Mouse (Mus musculus) neural tube, embryonic 13.5 days (tissue): ENCODE results near the gene Arntl. TPM values are rescaled to one million over a fixed set of nuclear protein-coding genes. Genes with fewer than 3 reads are reported as not detected.

ENCODE experiments used
- ATAC-seq: fragments of 200-750 bp; cut with Nextera tagmentation; 2 replicates; pipeline ENCODE4 v1.8.0; 2017; ENCODE audit warnings: low read depth, mild to moderate bottlenecking, moderate TSS enrichment, moderate library complexity
- H3K27ac ChIP-seq: fragments of 300-500 bp; sonication (generic); replicated peaks from 2 replicates; pipeline ENCODE4 v1.5.1; 2015; ENCODE audit warnings: moderate library complexity, mild to moderate bottlenecking, inconsistent platforms
- H3K27me3 ChIP-seq: fragments of 300-500 bp; sonication (generic); 2 replicates; pipeline ENCODE4 v1.6.1; 2015; ENCODE audit warnings: mild to moderate bottlenecking, inconsistent platforms
- H3K36me3 ChIP-seq: fragments of 300-500 bp; sonication (generic); 2 replicates; pipeline ENCODE4 v1.6.1; 2015; ENCODE audit warnings: mild to moderate bottlenecking, inconsistent platforms
- H3K4me1 ChIP-seq: fragments of 300-500 bp; sonication (generic); replicated peaks from 2 replicates; pipeline ENCODE4 v1.6.1; 2015; ENCODE audit warnings: inconsistent platforms
- H3K4me2 ChIP-seq: fragments of 300-500 bp; sonication (generic); 2 replicates; pipeline ENCODE4 v1.6.1; 2015; ENCODE audit warnings: inconsistent platforms, mild to moderate bottlenecking, moderate library complexity
- H3K4me3 ChIP-seq: fragments of 300-500 bp; sonication (generic); 2 replicates; pipeline ENCODE4 v1.5.1; 2015; ENCODE audit warnings: mild to moderate bottlenecking, inconsistent platforms
- H3K9ac ChIP-seq: fragments of 300-500 bp; sonication (generic); 2 replicates; pipeline ENCODE4 v1.6.1; 2015; ENCODE audit warnings: moderate library complexity, mild to moderate bottlenecking, inconsistent platforms
- H3K9me3 ChIP-seq: fragments of 300-500 bp; sonication (generic); 2 replicates; pipeline ENCODE4 v1.6.1; 2016; ENCODE audit warnings: inconsistent platforms
- WGBS: fragments of 180-500 bp; shearing (Covaris S2); methylation state at CpG from one replicate; pipeline ENCODE4 v1.1.7; 2015; 5-methylcytosine and 5-hydroxymethylcytosine counted together
- polyA plus RNA-seq: library from polyadenylated mRNA; unstranded; fragments of >200 nt; fragmentation: Nextera tagmentation; extraction: Ambion mirVana; gene quantifications from 2 replicates; pipeline ENCODE4 v1.2.1, GENCODE M21; 2015

The Arntl gene
- polyA plus RNA-seq = 9.8 and 10.1 TPM in 2 replicates

- Histone ChIP-seq H3K27me3 (peaks cover 80% of the 10 kb centered on the region), H3K4me2 (peak within 1 kb of the TSS; percentile 80), H3K9me3 (no peaks in the 10 kb centered on the region), H3K4me1 (peaks cover 27% of the 10 kb centered on the region), H3K9ac (peak within 1 kb of the TSS; percentile 84), H3K27ac (peak within 1 kb of the TSS; percentile 86), H3K36me3 (no peaks in the 10 kb centered on the region), H3K4me3 (peak within 1 kb of the TSS; percentile 78)
- peak; percentile 99 for ATAC-seq
- 1% methylated on average over 52 of the region's 52 CpGs for WGBS
These were observed at the start of gene Arntl for GRCm38 (mm10) chr7:113206644-113207470. Arntl (plus strand) TSS chr7:113207465.

GRCm38 (mm10) chr7:113161077-113161698 lies 46.1 kb upstream of the Arntl start:
- 86% methylated on average over 8 of the region's 8 CpGs for WGBS
- Histone ChIP-seq H3K9ac (no peak overlapping the region), H3K36me3 (no peaks in the 10 kb centered on the region), H3K4me3 (no peak overlapping the region), H3K4me2 (no peak overlapping the region), H3K9me3 (no peaks in the 10 kb centered on the region), H3K27ac (no peak overlapping the region), H3K27me3 (no peaks in the 10 kb centered on the region), H3K4me1 (peaks cover 16% of the 10 kb centered on the region)
- ATAC-seq = no peak

- no peak overlapping the region for H3K4me2 ChIP-seq
- no peaks in the 10 kb centered on the region for H3K36me3 ChIP-seq
- no peaks in the 10 kb centered on the region for H3K9me3 ChIP-seq
- H3K27ac ChIP-seq = no peak overlapping the region
- H3K4me3 ChIP-seq = no peak overlapping the region
- no peak for ATAC-seq
- 69% methylated on average over 4 of the region's 4 CpGs for WGBS
- H3K9ac ChIP-seq = no peak overlapping the region
- no peaks in the 10 kb centered on the region for H3K27me3 ChIP-seq
- H3K4me1 ChIP-seq = no peaks in the 10 kb centered on the region; the same call in 1 of the 2 replicates
These were observed 42.5 kb upstream of the Arntl start for GRCm38 (mm10) chr7:113164719-113165118.

GRCm38 (mm10) chr7:113167092-113167491 lies 40.2 kb upstream of the Arntl start:
- ATAC-seq = 0 out of 2 replicates have a peak, but pooled peaks have one; percentile 65
- H3K9me3 ChIP-seq = no peaks in the 10 kb centered on the region
- 47% methylated on average over 8 of the region's 8 CpGs for WGBS

GRCm38 (mm10) chr7:113168609-113169008 lies 38.7 kb upstream of the Arntl start:
- Histone ChIP-seq H3K9me3 (no peaks in the 10 kb centered on the region), H3K4me1 (no peaks in the 10 kb centered on the region; the same call in 1 of the 2 replicates), H3K36me3 (no peaks in the 10 kb centered on the region), H3K4me2 (no peak overlapping the region), H3K4me3 (no peak overlapping the region), H3K27me3 (no peaks in the 10 kb centered on the region), H3K9ac (no peak overlapping the region), H3K27ac (no peak overlapping the region)
- ATAC-seq = no peak
- WGBS = 85% methylated on average over 8 of the region's 8 CpGs

More at GRCm38 (mm10) chr7:113167092-113167491, 40.2 kb upstream of the Arntl start:
- H3K36me3 ChIP-seq = no peaks in the 10 kb centered on the region
- H3K9ac ChIP-seq = no peak overlapping the region
- H3K4me1 ChIP-seq = no peaks in the 10 kb centered on the region; the same call in 1 of the 2 replicates
- no peak overlapping the region for H3K27ac ChIP-seq
- no peaks in the 10 kb centered on the region for H3K27me3 ChIP-seq
- H3K4me3 ChIP-seq = no peak overlapping the region
- no peak overlapping the region for H3K4me2 ChIP-seq

GRCm38 (mm10) chr7:113172425-113172824 lies 34.8 kb upstream of the Arntl start:
- no peak overlapping the region for H3K4me2 ChIP-seq
- H3K36me3 ChIP-seq = no peaks in the 10 kb centered on the region
- no peak overlapping the region for H3K27ac ChIP-seq
- no peak overlapping the region for H3K4me3 ChIP-seq
- no peaks in the 10 kb centered on the region for H3K9me3 ChIP-seq
- no peaks in the 10 kb centered on the region for H3K4me1 ChIP-seq
- no peaks in the 10 kb centered on the region for H3K27me3 ChIP-seq
- H3K9ac ChIP-seq = no peak overlapping the region; the same call in 1 of the 2 replicates
- no peak for ATAC-seq
- WGBS = 63% methylated on average over 2 of the region's 2 CpGs

GRCm38 (mm10) chr7:113175481-113175880 lies 31.8 kb upstream of the Arntl start:
- H3K9me3 ChIP-seq = no peaks in the 10 kb centered on the region
- H3K27ac ChIP-seq = no peak overlapping the region
- WGBS = 86% methylated on average over 4 of the region's 4 CpGs
- ATAC-seq = no peak
- no peaks in the 10 kb centered on the region for H3K4me1 ChIP-seq
- no peaks in the 10 kb centered on the region for H3K27me3 ChIP-seq
- no peak overlapping the region for H3K4me2 ChIP-seq
- H3K36me3 ChIP-seq = no peaks in the 10 kb centered on the region
- no peak overlapping the region for H3K4me3 ChIP-seq
- H3K9ac ChIP-seq = no peak overlapping the region

- Histone ChIP-seq H3K27ac (no peak overlapping the region), H3K27me3 (no peaks in the 10 kb centered on the region), H3K36me3 (no peaks in the 10 kb centered on the region), H3K4me1 (no peaks in the 10 kb centered on the region), H3K4me3 (no peak overlapping the region), H3K9ac (no peak overlapping the region), H3K9me3 (no peaks in the 10 kb centered on the region), H3K4me2 (no peak overlapping the region)
- ATAC-seq = no peak
- WGBS = 90% methylated on average over 6 of the region's 6 CpGs
These were observed 29.2 kb upstream of the Arntl start for GRCm38 (mm10) chr7:113178073-113178472.

GRCm38 (mm10) chr7:113183787-113184186 lies 23.5 kb upstream of the Arntl start:
- no peak overlapping the region for H3K4me2 ChIP-seq
- no peaks in the 10 kb centered on the region for H3K4me1 ChIP-seq
- H3K4me3 ChIP-seq = no peak overlapping the region
- WGBS = 86% methylated on average over 8 of the region's 8 CpGs
- no peak overlapping the region for H3K9ac ChIP-seq
- no peaks in the 10 kb centered on the region for H3K36me3 ChIP-seq
- no peaks in the 10 kb centered on the region for H3K27me3 ChIP-seq
- ATAC-seq = no peak
- no peaks in the 10 kb centered on the region for H3K9me3 ChIP-seq
- no peak overlapping the region for H3K27ac ChIP-seq

- H3K4me1 ChIP-seq = no peaks in the 10 kb centered on the region
- no peak overlapping the region for H3K4me3 ChIP-seq
- H3K9me3 ChIP-seq = no peaks in the 10 kb centered on the region
- ATAC-seq = no peak
- no peak overlapping the region for H3K4me2 ChIP-seq
- no peak overlapping the region for H3K9ac ChIP-seq
- H3K27me3 ChIP-seq = no peaks in the 10 kb centered on the region
- no peaks in the 10 kb centered on the region for H3K36me3 ChIP-seq
- no peak overlapping the region for H3K27ac ChIP-seq
These were observed 22.2 kb upstream of the Arntl start for GRCm38 (mm10) chr7:113185056-113185455.

- H3K4me1 ChIP-seq = no peaks in the 10 kb centered on the region
- no peak overlapping the region for H3K4me2 ChIP-seq
- no peak overlapping the region for H3K27ac ChIP-seq
- no peak overlapping the region for H3K4me3 ChIP-seq
- no peak for ATAC-seq
- no peak overlapping the region for H3K9ac ChIP-seq
- H3K36me3 ChIP-seq = no peaks in the 10 kb centered on the region
- 58% methylated on average over 10 of the region's 10 CpGs for WGBS
- no peaks in the 10 kb centered on the region for H3K27me3 ChIP-seq
- H3K9me3 ChIP-seq = no peaks in the 10 kb centered on the region; the same call in 1 of the 2 replicates
These were observed 21.0 kb upstream of the Arntl start for GRCm38 (mm10) chr7:113186041-113186800.

- Histone ChIP-seq H3K27ac (no peak overlapping the region), H3K36me3 (no peaks in the 10 kb centered on the region), H3K9ac (no peak overlapping the region), H3K4me3 (no peak overlapping the region), H3K27me3 (no peaks in the 10 kb centered on the region), H3K9me3 (no peaks in the 10 kb centered on the region; the same call in 1 of the 2 replicates), H3K4me1 (no peaks in the 10 kb centered on the region), H3K4me2 (no peak overlapping the region)
- ATAC-seq = no peak
- 68% methylated on average over 2 of the region's 2 CpGs for WGBS
These were observed 19.2 kb upstream of the Arntl start for GRCm38 (mm10) chr7:113188091-113188490.
